Mouse (Mus musculus): ENCODE measurements around the gene Fcer1a.

DNA sequence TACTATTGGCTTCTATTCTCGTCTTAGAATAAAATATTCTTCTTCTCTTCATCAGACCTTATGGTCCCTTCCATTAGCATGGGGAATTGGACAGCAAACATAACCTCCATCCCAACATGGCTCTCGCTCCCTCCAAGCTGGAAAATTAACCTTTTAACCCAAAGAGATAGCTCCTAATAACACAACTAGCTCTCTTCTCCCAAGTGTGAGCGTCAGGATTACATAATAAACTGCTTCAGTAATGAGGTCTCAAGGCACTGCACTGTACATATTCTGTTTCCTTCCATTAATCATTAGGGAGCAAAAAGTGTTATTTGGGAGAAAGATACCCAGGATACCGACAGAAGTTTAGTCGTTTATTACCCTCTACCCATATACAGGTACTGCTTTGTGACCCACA, 14.9 kb downstream of the Fcer1a start, which contains the start of gene Olfr1404:
- TF ChIP-seq E2F4 (IDR thresholded peaks at IDR 0.05; ENCODE audit: insufficient read depth) = no peak
- TF ChIP-seq POLR2A (IDR thresholded peaks at IDR 0.05; ENCODE audit: insufficient read length, low read depth) = no peak
- no peak for TF ChIP-seq MYOG (IDR thresholded peaks at IDR 0.05; ENCODE audit: control insufficient read depth in 1 of 3, insufficient read depth in 1 of 3, insufficient read length in 2 of 3, low read depth in 2 of 3)
- no peak for TF ChIP-seq POLR2AphosphoS2 (IDR thresholded peaks at IDR 0.05; ENCODE audit: insufficient read length, low read depth)
- TF ChIP-seq USF1 (IDR thresholded peaks at IDR 0.05; ENCODE audit: low read depth) = no peak
